Mouse (Mus musculus) hindbrain, embryonic 14.5 days (tissue): ENCODE data around the gene Tnfsf9. TPM values are rescaled to one million over a fixed set of nuclear protein-coding genes. Genes with fewer than 3 reads are reported as not detected.

Experiments used
- ATAC-seq: fragments of 200-750 bp; cut with Nextera tagmentation; 2 replicates; pipeline ENCODE4 v1.8.0; 2017; ENCODE audit warnings: moderate number of reproducible peaks, mild to moderate bottlenecking, moderate TSS enrichment, moderate library complexity; ENCODE audit not compliant: low FRiP score
- DNase-seq: peaks from one replicate; pipeline ENCODE4 v3.0.0-alpha.2; 2015; ENCODE audit warnings: low spot score
- H3K27ac ChIP-seq: fragments of 300-500 bp; sonication (generic); 2 replicates; pipeline ENCODE4 v1.5.1; 2014; ENCODE audit warnings: mild to moderate bottlenecking, moderate library complexity
- H3K27me3 ChIP-seq: fragments of 300-500 bp; sonication (generic); 2 replicates; pipeline ENCODE4 v1.6.1; 2014; ENCODE audit warnings: mild to moderate bottlenecking, low read length, mixed read lengths; ENCODE audit not compliant: control insufficient read depth, insufficient read depth
- H3K36me3 ChIP-seq: fragments of 300-500 bp; sonication (generic); replicated peaks from 2 replicates; pipeline ENCODE4 v1.6.1; 2014; ENCODE audit not compliant: control insufficient read depth, insufficient read depth
- H3K4me1 ChIP-seq: fragments of 300-500 bp; sonication (generic); replicated peaks from 2 replicates; pipeline ENCODE4 v1.6.1; 2014; ENCODE audit warnings: antibody characterized with exemption, low read length, mixed read lengths; ENCODE audit not compliant: control insufficient read depth, insufficient read depth
- H3K4me2 ChIP-seq: fragments of 300-500 bp; sonication (generic); replicated peaks from 2 replicates; pipeline ENCODE4 v1.6.1; 2014; ENCODE audit warnings: mild to moderate bottlenecking, moderate library complexity
- H3K4me3 ChIP-seq: fragments of 300-500 bp; sonication (generic); replicated peaks from 2 replicates; pipeline ENCODE4 v1.5.1; 2014; ENCODE audit warnings: mild to moderate bottlenecking, low read length
- H3K9ac ChIP-seq: fragments of 300-500 bp; sonication (generic); 2 replicates; pipeline ENCODE4 v1.6.1; 2014
- H3K9me3 ChIP-seq: fragments of 300-500 bp; sonication (generic); 2 replicates; pipeline ENCODE4 v1.6.1; 2016; ENCODE audit warnings: low read length; ENCODE audit not compliant: control insufficient read depth
- WGBS: fragments of 180-500 bp; shearing (Covaris S2); extraction: QIAGEN DNeasy Blood & Tissue Kit; methylation state at CpG from one replicate; pipeline ENCODE4 v1.1.7; 2014; 5-methylcytosine and 5-hydroxymethylcytosine counted together
- polyA plus RNA-seq: library from polyadenylated mRNA; unstranded; fragments of >200 nt; fragmentation: Nextera tagmentation; extraction: Ambion mirVana; gene quantifications from 2 replicates; pipeline ENCODE4 v1.2.1, GENCODE M21; 2014

Gene Tnfsf9
- polyA plus RNA-seq, 1 experiment from 2014 or later = 5.6 TPM

DNA sequence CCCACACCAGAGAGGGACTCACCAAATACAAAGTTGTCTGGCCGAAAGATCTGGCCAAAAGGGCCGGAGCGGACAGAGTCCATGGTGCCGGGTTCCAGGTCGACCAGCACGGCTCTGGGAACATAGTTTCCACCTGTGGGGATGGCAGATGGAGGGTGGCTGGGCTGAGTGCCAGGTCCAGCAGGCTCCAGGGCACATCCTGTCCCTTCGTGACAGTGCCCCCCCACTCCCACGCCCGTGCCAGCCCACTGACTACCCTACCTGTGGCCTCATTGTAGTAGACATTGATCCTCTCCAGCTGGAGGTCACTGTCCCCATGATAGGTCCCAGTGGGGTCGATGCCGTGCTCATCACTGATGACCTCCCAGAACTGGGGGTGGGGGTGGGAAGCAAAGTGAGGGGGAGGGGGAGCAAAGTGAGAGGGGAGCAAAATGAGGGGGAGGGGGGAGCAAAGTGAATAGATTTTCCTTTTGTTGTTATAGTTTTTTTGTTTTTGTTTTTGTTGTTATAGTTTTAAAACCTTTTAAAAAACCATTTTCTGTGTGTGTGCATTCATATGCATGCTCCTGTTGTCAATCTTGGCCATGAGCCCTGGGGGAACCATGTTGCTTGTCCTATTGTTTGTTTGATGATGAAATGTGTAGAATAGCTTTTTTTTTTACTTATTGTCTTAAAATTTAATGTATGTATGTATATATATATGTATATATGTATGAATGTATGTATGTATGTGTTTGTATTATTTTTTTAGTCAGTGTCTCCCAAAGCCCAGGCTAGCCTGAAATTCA, 19.0 kb upstream of the Tnfsf9 start:
- Histone ChIP-seq H3K4me1 (peaks cover 14% of the 10 kb centered on the region), H3K36me3 (peaks cover 40% of the 10 kb centered on the region), H3K9ac (peak overlapping the region; percentile 93), H3K27ac (no peak overlapping the region), H3K9me3 (no peaks in the 10 kb centered on the region), H3K4me3 (peak overlapping the region; percentile 62), H3K27me3 (no peaks in the 10 kb centered on the region), H3K4me2 (peak overlapping the region; percentile 74)
- 81% methylated on average over 11 of the region's 11 CpGs for WGBS
- no peak for DNase-seq
- no peak for ATAC-seq

DNA sequence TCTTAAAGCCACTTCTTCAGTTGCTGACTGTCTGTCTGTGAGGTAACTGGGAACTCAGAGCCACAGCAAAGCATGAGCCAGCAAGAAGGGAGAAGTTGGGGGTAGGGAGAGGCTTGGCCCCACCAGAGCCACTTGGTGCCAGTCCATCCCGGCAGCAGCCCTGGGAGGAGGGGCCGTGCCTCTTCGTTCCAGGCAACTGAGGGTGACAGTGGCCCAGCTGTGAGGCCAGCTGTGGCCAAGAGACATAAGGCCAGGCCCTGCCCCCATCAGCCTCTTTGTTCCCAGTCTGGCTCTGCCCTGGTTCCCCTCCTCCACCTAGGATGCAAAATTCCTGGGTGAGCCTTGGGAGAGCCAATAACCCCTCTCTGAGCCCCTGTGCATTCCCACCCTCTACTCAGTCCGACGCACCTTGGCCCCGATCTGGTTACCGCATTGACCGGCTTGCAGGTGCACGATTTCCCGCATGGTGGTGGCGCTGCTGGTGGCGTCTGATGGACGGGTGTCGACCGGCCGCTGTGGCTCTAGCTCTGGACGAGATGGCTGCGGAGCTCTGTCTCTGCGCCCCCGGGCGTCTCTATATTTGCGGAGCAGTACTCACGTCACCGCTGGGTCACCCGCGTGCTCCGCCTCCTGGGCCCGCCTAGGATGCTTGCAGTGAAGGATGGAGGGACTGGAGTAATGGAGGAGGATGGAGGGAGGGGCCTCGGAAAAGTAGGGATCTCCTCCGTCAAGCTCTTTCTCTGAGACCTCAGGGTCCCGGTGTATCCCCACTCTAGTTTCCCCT, 17.9 kb upstream of the Tnfsf9 start, which contains the start of gene Tubb4a:
Gene Tubb4a, minus strand, starts transcription at position 734 of the 784 bp plus-strand sequence.
- peak; percentile 95 for ATAC-seq
- WGBS = under 1% methylated on average over 31 of the region's 31 CpGs

DNA sequence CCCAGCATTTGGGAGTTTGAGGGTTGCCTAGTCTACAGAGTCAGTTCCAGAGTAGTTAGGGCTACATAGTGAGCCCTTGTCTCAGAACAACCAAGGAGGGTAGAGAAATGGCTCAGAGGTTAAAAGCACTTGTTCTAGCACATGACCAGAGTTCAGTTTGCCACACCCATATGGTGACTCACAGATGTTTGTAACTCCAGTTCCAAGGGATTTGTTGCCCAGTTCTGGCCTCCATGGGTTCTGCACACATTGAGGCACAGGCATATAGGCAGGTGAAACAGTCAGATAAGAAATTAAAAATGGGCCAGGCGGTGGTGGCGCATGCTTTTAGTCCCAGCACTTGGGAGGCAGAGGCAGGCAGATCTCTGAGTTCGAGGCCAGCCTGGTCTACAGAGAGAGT, 10.9 kb upstream of the Tnfsf9 start:
- Histone ChIP-seq H3K9me3 (no peaks in the 10 kb centered on the region), H3K4me1 (no peaks in the 10 kb centered on the region), H3K27ac (no peak overlapping the region), H3K4me3 (no peak overlapping the region), H3K4me2 (no peak overlapping the region), H3K36me3 (no peaks in the 10 kb centered on the region), H3K9ac (no peak overlapping the region), H3K27me3 (0 out of 2 replicates have a peak, but pooled peaks cover 7% of the 10 kb centered on the region)
- DNase-seq (no peak), ATAC-seq (no peak)
- WGBS = 98% methylated on average over 3 of the region's 3 CpGs

More for the DNA sequence above, 17.9 kb upstream of the Tnfsf9 start, which contains the start of gene Tubb4a:
- Histone ChIP-seq H3K4me1 (peaks cover 14% of the 10 kb centered on the region), H3K27ac (peak within 1 kb of the TSS; percentile 89), H3K4me3 (peak within 1 kb of the TSS; percentile 62), H3K9me3 (no peaks in the 10 kb centered on the region), H3K4me2 (peak within 1 kb of the TSS; percentile 74), H3K9ac (peak within 1 kb of the TSS; percentile 93), H3K36me3 (peaks cover 32% of the 10 kb centered on the region), H3K27me3 (no peaks in the 10 kb centered on the region)
- DNase-seq = peak; percentile 81

DNA sequence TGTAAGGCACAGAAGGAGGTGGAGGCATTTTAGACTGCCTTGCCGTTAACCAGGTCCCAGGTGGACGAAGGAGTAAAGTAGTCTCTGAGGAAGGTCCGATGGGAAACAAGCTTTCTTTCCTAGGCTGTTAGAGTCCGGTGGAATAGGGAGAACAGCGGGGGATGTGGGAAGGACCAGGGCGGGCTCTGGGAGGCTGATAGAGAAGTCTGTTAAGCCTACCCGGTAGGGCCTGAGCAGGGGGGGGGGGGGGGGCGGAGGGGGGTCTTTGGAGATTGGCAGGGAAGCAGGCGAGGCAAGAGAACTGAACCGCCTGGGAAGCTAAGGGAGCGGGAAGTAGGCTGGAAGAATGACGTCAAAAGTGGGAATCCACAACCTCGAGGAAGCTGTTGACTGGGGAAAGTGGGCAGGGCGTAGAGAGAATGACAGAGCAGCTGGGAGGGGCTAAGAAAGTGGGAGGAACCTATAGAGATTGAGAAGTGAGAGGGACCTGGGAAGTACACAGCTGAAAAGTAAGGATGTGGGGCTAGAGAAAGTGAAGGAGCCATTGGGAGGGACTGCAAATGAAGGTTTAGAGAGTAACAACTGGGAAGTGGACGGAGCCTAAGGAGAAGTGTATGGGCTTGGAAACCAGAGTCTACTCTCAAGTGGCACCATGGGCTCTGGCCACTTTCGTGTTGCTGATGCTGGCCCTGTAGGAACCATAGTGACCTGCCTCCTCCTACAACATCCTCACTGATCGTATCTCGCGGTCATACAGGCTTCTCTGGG, 9.1 kb upstream of the Tnfsf9 start:
- 2% methylated on average over 18 of the region's 19 CpGs for WGBS
- ATAC-seq = peak; percentile 80
- 0 out of 2 replicates have a peak, but pooled peaks cover 7% of the 10 kb centered on the region for H3K27me3 ChIP-seq
- no peaks in the 10 kb centered on the region for H3K4me1 ChIP-seq
- H3K4me2 ChIP-seq = peak overlapping the region; percentile 34
- no peak overlapping the region for H3K27ac ChIP-seq
- no peaks in the 10 kb centered on the region for H3K9me3 ChIP-seq
- H3K4me3 ChIP-seq = peak overlapping the region; percentile 11; the same call in 1 of the 2 replicates
- DNase-seq = peak; percentile 50
- H3K36me3 ChIP-seq = no peaks in the 10 kb centered on the region
- no peak overlapping the region for H3K9ac ChIP-seq

DNA sequence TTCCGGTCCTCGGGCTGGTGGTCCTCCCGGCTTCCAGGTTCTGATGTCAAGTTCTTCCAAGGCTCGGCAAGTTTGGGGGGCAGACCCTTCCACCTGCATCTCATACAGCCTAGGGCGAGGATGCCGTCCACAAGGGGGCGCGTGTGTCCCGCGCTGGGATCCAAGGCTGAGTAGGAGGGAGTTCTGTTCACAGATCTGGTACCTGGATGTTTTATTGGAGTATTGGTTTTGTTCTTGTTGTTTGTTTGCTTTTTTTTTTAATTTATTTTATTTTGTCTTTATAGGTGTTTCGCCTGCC, 8.6 kb upstream of the Tnfsf9 start:
- 2% methylated on average over 11 of the region's 11 CpGs for WGBS
- H3K27ac ChIP-seq = no peak overlapping the region
- DNase-seq (peak; percentile 83), ATAC-seq (peak; percentile 79)
- no peaks in the 10 kb centered on the region for H3K36me3 ChIP-seq
- H3K27me3 ChIP-seq = 0 out of 2 replicates have a peak, but pooled peaks cover 7% of the 10 kb centered on the region
- H3K4me1 ChIP-seq = no peaks in the 10 kb centered on the region
- H3K9ac ChIP-seq = no peak overlapping the region
- H3K4me3 ChIP-seq = peak overlapping the region; percentile 11; the same call in 1 of the 2 replicates
- peak overlapping the region; percentile 34 for H3K4me2 ChIP-seq
- no peaks in the 10 kb centered on the region for H3K9me3 ChIP-seq

DNA sequence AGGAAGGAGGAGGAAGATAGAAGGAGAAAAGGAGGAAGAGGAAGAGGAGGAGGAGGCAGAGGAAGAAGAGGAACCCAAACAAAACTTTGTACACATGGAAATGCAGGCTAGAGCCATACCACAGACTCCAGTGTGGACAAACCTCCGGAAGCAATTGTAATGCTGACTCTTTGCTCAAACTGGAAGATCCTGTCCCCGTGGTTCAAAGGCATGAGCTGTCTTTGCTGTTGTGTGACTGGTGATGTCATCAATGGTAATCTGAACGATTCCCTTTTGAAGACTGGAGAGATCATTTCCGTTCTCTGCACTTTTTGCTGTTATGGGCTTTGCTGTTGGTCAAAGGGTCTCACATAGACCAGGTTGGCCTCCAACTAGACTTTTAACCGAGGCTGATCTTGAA, 6.8 kb upstream of the Tnfsf9 start:
- Histone ChIP-seq H3K9me3 (no peaks in the 10 kb centered on the region), H3K4me2 (no peak overlapping the region), H3K27ac (no peak overlapping the region), H3K9ac (no peak overlapping the region), H3K4me1 (no peaks in the 10 kb centered on the region), H3K4me3 (no peak overlapping the region), H3K36me3 (no peaks in the 10 kb centered on the region), H3K27me3 (0 out of 2 replicates have a peak, but pooled peaks cover 7% of the 10 kb centered on the region)
- ATAC-seq (no peak), DNase-seq (no peak)
- WGBS = 91% methylated on average over 5 of the region's 5 CpGs

DNA sequence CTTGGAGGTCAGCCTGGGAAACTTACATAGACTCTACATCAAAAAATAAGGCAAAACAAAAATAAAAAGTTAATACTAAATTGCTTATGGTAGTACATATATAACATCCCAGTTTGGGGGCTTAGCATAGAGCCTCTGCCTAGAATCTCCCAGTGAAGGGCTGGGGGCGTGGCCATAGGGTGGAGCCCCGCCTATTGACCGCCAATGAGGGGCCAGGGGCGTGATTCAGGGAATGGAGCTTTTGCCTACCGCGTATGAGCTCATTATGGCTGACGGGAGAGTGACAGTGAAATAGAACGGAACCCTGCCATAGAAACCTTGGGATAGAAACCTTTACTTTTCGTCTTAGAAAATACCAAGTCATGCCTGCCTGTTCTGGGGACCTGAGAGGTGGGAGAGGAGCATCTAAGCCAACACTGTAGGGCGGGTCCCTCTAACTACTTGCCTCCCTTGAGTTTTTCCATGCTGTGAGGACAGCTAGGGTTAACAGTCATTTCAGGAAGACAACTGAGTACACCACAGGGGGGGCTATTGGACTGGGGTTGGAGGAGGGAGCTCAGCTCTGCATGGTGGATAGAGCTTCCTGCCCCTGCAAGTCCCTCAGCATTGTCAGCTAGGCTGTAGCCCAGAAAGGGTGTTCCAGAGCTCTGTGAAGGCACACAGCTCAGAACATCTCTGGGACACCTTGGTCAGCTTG, 5.3 kb upstream of the Tnfsf9 start:
- Histone ChIP-seq H3K4me2 (no peak overlapping the region), H3K4me3 (no peak overlapping the region), H3K9me3 (no peaks in the 10 kb centered on the region), H3K27me3 (0 out of 2 replicates have a peak, but pooled peaks cover 7% of the 10 kb centered on the region), H3K9ac (no peak overlapping the region), H3K4me1 (peaks cover 3% of the 10 kb centered on the region; the same call in 1 of the 2 replicates), H3K36me3 (no peaks in the 10 kb centered on the region), H3K27ac (no peak overlapping the region)
- no peak for DNase-seq
- 10% methylated on average over 10 of the region's 10 CpGs for WGBS
- ATAC-seq = no peak

DNA sequence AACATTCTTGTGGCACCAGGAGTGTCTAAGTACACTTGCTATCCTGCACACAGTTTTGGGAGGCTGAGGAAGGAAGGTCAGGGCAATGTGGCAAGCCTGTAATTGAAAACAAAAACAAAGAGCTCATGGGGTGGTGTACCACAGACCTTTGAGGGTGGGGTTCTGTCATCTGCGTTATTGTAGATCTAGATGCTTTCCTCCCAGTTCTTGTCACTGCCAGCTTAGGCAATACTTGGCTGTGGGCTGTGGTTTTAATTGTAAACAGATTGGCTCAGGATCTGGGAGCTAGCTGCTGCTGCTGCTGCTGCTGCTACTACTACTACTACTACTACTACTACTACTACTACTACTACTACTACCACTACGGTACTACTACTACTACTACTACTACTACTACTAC, 2.8 kb upstream of the Tnfsf9 start:
- Histone ChIP-seq H3K4me1 (peaks cover 13% of the 10 kb centered on the region), H3K9ac (no peak overlapping the region), H3K36me3 (no peaks in the 10 kb centered on the region), H3K9me3 (no peaks in the 10 kb centered on the region), H3K4me3 (no peak overlapping the region), H3K4me2 (no peak overlapping the region), H3K27me3 (no peaks in the 10 kb centered on the region), H3K27ac (no peak overlapping the region)
- WGBS = 85% methylated on average over 2 of the region's 2 CpGs
- ATAC-seq = no peak
- DNase-seq = no peak
